Mouse (Mus musculus) midbrain, embryonic 14.5 days (tissue): ENCODE results near the gene Fut8. TPM values are rescaled to one million over a fixed set of nuclear protein-coding genes. Genes with fewer than 3 reads are reported as not detected.

ENCODE experiments used
- ATAC-seq: fragments of 200-750 bp; cut with Nextera tagmentation; 2 replicates; pipeline ENCODE4 v1.8.0; 2017; ENCODE audit warnings: moderate number of reproducible peaks, moderate library complexity; ENCODE audit not compliant: low FRiP score, low TSS enrichment
- DNase-seq: peaks from one replicate; pipeline ENCODE4 v3.0.0-alpha.2; 2015
- H3K27ac ChIP-seq: fragments of 300-500 bp; sonication (generic); replicated peaks from 2 replicates; pipeline ENCODE4 v1.5.1; 2014; ENCODE audit warnings: mild to moderate bottlenecking, low read depth, low read length, moderate library complexity
- H3K27me3 ChIP-seq: fragments of 300-500 bp; sonication (generic); 2 replicates; pipeline ENCODE4 v1.6.1; 2014; ENCODE audit warnings: low read length, control low read depth, mixed read lengths; ENCODE audit not compliant: control insufficient read depth, insufficient read depth
- H3K36me3 ChIP-seq: fragments of 300-500 bp; sonication (generic); 2 replicates; pipeline ENCODE4 v1.6.1; 2014; ENCODE audit warnings: low read length, control low read depth; ENCODE audit not compliant: control insufficient read depth, insufficient read depth
- H3K4me1 ChIP-seq: fragments of 300-500 bp; sonication (generic); 2 replicates; pipeline ENCODE4 v1.6.1; 2014; ENCODE audit warnings: mild to moderate bottlenecking, antibody characterized with exemption, low read length, control low read depth; ENCODE audit not compliant: control insufficient read depth, insufficient read depth
- H3K4me2 ChIP-seq: fragments of 300-500 bp; sonication (generic); 2 replicates; pipeline ENCODE4 v1.6.1; 2014; ENCODE audit warnings: mild to moderate bottlenecking, low read length, moderate library complexity
- H3K4me3 ChIP-seq: fragments of 300-500 bp; sonication (generic); replicated peaks from 2 replicates; pipeline ENCODE4 v1.5.1; 2014; ENCODE audit warnings: low read depth, low read length
- H3K9ac ChIP-seq: fragments of 300-500 bp; sonication (generic); replicated peaks from 2 replicates; pipeline ENCODE4 v1.6.1; 2014; ENCODE audit warnings: mild to moderate bottlenecking, low read length, moderate library complexity
- H3K9me3 ChIP-seq: fragments of 300-500 bp; sonication (generic); 2 replicates; pipeline ENCODE4 v1.6.1; 2016; ENCODE audit warnings: low read length, control low read depth, mixed read lengths; ENCODE audit not compliant: control insufficient read depth
- WGBS: fragments of 180-500 bp; shearing (Covaris S2); extraction: QIAGEN DNeasy Blood & Tissue Kit; methylation state at CpG from one replicate; pipeline ENCODE4 v1.1.7; 2014; 5-methylcytosine and 5-hydroxymethylcytosine counted together
- polyA plus RNA-seq: library from polyadenylated mRNA; unstranded; fragments of >200 nt; fragmentation: Nextera tagmentation; extraction: Ambion mirVana; gene quantifications from 2 replicates; pipeline ENCODE4 v1.2.1, GENCODE M21; 2014

Gene Fut8
- polyA plus RNA-seq, 1 experiment from 2014 or later: 69.4 TPM

DNA sequence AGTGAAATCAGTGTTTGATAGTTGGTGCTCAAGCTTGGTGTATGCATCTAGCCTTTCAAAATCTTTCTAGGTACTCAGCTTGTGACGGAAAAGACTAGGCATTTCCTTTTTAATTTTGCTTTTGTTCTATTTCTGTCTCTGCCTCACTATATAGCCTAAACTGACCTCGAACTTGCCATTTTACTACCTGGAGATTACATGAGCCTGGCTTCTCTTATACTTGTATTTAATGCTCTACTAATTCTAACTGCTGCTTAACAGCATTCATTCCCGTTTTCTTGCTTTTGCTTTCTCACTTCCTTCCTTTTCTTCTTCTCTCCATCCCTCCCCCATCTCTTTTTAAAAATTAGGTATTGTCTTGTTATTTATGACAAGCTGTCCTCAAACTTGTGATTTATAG is 67.6 kb downstream of the Fut8 start:
- Histone ChIP-seq H3K9me3 (no peaks in the 10 kb centered on the region), H3K4me2 (no peak overlapping the region), H3K27me3 (no peaks in the 10 kb centered on the region), H3K4me1 (no peaks in the 10 kb centered on the region), H3K36me3 (no peaks in the 10 kb centered on the region), H3K9ac (no peak overlapping the region), H3K27ac (no peak overlapping the region), H3K4me3 (no peak overlapping the region)
- ATAC-seq (no peak), DNase-seq (no peak)
- WGBS: 93% methylated on average over 3 of the region's 3 CpGs

DNA sequence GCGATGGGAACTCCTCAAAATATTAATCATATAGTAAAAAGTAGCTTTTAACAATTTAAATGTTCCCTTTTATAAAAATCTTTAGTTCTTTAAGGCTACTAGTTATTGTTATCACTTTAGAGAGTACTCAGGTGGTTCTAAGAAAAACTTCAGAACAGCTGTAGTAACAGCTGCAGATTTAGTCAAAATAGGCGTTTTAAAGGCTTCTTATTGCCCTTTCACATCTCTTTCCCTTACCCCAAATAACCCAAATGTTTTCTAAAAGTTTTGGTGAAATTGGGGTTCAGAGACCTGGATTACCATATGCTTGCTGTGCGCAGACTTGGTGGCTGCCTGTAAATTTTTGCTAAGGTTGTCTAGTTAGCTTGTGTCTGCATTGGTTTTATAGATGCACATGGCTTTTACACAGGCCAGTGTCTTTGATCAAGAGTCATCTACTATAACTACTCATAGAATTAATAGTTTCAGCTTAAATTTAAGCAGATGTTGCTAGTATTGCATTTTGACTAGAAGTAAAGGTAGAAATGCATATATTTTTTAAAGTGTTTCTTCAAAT is 68.9 kb downstream of the Fut8 start:
- no peak overlapping the region for H3K9ac ChIP-seq
- 88% methylated on average over 3 of the region's 3 CpGs for WGBS
- ATAC-seq: no peak

DNA sequence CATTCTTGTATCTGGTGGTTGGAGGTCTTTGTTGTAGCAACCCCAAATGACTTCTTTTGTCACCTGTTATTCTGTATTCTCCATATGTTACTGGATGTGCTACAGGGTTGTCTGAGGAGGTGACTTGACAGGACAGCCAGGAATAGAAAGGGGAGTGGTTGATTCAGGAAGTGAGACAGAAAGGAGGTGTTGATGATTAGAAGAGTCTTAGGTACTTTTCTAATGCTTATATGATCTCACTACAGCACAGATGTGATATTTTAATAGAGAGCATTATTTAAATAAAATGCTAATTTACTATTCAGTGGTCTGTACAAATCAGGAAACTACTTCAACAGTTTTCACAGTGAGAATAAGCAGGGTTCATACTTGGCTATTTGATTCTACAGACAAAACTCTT is 71.6 kb downstream of the Fut8 start:
- Histone ChIP-seq H3K4me2 (no peak overlapping the region), H3K9ac (no peak overlapping the region), H3K27me3 (no peaks in the 10 kb centered on the region), H3K27ac (no peak overlapping the region), H3K9me3 (no peaks in the 10 kb centered on the region), H3K4me3 (no peak overlapping the region), H3K36me3 (no peaks in the 10 kb centered on the region), H3K4me1 (no peaks in the 10 kb centered on the region)
- no peak for ATAC-seq
- DNase-seq: no peak

More for the DNA sequence above, 68.9 kb downstream of the Fut8 start:
- no peaks in the 10 kb centered on the region for H3K36me3 ChIP-seq
- H3K4me2 ChIP-seq: no peak overlapping the region
- H3K4me1 ChIP-seq: no peaks in the 10 kb centered on the region
- H3K9me3 ChIP-seq: no peaks in the 10 kb centered on the region
- H3K27ac ChIP-seq: no peak overlapping the region
- no peak overlapping the region for H3K4me3 ChIP-seq
- no peaks in the 10 kb centered on the region for H3K27me3 ChIP-seq
- DNase-seq: no peak

DNA sequence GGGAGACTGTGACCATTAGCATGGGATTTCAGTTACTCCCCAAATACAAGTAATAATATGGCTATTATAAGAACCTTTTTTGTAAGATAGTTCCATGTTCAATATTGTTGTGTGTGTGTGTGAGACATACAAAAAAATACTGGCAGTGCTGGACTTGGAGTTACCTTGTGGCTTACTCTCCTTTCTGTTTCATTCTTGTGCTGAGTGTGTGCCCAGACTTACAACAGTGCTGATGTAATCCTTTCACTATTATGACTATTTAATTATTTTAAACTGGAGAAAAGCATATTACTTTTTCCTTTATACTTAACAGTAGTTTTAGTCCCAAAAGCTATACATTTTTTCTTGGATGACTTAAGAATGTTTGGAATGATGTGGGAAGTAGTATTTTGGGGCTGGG is 75.6 kb downstream of the Fut8 start:
- no peak overlapping the region for H3K9ac ChIP-seq
- H3K4me1 ChIP-seq: no peaks in the 10 kb centered on the region
- no peak for DNase-seq
- no peaks in the 10 kb centered on the region for H3K9me3 ChIP-seq
- no peak for ATAC-seq
- H3K4me2 ChIP-seq: no peak overlapping the region
- H3K27me3 ChIP-seq: no peaks in the 10 kb centered on the region
- H3K27ac ChIP-seq: no peak overlapping the region
- H3K36me3 ChIP-seq: no peaks in the 10 kb centered on the region
- no peak overlapping the region for H3K4me3 ChIP-seq

DNA sequence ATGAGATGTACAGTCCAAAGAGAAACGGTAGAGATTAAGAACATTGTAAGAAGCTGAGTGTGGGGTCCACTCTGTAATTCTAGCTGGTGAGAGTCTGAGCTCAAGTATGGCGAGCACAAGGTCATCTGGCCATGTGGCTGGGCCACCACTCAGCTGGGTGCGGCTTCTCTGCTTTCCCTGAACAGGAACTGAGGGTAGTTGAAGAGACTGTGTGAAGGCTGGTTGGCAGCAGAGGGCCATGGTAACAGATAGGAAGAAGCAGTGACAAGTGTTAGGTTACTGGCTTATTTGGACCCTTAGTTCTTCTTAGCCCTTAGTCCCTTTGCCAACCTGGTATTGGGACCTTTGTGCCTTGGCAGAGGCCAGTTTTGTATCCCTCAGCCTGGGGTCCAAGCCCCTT is 86.2 kb downstream of the Fut8 start:
- Histone ChIP-seq H3K9me3 (no peaks in the 10 kb centered on the region), H3K27me3 (no peaks in the 10 kb centered on the region), H3K9ac (no peak overlapping the region), H3K4me1 (no peaks in the 10 kb centered on the region), H3K4me3 (no peak overlapping the region), H3K4me2 (no peak overlapping the region), H3K36me3 (no peaks in the 10 kb centered on the region), H3K27ac (no peak overlapping the region)
- ATAC-seq (no peak), DNase-seq (no peak)
- WGBS: 70% methylated on average over 3 of the region's 3 CpGs

DNA sequence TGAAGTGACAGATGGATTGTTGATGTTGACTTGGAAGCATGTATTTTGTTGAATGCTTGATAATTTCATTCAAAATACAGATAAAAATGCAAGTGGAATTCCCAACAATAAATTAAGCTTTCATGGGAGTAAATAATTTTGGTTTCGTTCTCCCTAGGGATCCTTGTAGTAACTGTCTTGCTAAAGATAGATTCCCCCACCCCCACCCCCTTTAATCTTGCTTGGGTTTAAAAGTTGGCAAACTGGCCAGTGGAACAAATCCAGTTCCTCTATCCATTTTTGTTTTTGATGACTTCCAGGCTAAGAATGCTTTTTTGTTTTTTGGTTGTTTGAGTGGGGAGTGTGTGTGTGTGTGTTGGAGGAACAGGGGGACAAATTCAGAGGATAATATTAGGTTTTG is 108.6 kb downstream of the Fut8 start:
- H3K36me3 ChIP-seq: no peaks in the 10 kb centered on the region
- no peaks in the 10 kb centered on the region for H3K27me3 ChIP-seq
- H3K9me3 ChIP-seq: no peaks in the 10 kb centered on the region
- H3K4me1 ChIP-seq: no peaks in the 10 kb centered on the region
- no peak overlapping the region for H3K27ac ChIP-seq
- H3K4me2 ChIP-seq: no peak overlapping the region
- no peak for ATAC-seq
- 84% methylated on average over 1 of the region's 1 CpGs for WGBS
- DNase-seq: no peak
- no peak overlapping the region for H3K9ac ChIP-seq
- H3K4me3 ChIP-seq: no peak overlapping the region

DNA sequence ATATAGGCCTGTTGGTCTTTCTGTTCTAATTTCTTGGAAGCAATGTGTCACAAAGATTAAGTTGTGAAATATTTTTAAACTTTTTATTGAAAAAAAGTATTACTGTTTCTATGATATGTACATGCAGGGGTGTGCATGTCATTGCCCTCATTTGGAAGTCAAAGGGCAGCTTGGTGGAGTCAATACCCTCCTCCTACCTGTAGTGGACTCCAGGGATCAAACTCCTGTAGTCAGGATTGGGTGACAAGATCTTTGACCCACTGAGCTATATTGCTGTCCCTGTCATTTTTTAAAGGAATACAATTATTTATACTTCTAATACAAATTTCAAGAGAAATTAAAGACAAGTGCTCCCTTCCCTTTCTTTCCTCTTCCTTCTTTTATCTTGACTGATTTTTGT is 111.6 kb downstream of the Fut8 start:
- H3K4me2 ChIP-seq: no peak overlapping the region
- H3K4me3 ChIP-seq: no peak overlapping the region
- H3K9ac ChIP-seq: no peak overlapping the region
- no peak overlapping the region for H3K27ac ChIP-seq
- DNase-seq (no peak), ATAC-seq (no peak)
- no peaks in the 10 kb centered on the region for H3K27me3 ChIP-seq
- H3K36me3 ChIP-seq: no peaks in the 10 kb centered on the region
- H3K9me3 ChIP-seq: no peaks in the 10 kb centered on the region
- no peaks in the 10 kb centered on the region for H3K4me1 ChIP-seq

DNA sequence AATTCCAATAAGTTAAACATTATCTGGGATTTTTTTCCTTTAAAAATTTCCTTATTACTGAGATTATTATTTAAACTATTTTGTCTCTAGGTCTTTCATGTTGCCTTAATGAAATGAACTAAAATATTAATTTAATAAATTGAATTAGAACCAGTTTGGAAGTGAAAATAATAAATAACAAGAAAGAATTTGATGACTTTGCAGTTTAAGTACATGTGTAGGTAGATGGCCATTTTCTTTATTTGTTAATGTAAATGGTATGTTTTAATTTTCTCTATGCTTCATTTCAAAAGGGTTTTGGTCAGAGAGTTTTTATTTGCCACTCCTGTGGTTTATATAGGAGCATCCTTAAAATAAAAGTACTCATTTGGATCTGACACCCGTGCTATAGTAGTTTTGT is 177.8 kb downstream of the Fut8 start:
- Histone ChIP-seq H3K4me1 (no peaks in the 10 kb centered on the region), H3K36me3 (0 out of 2 replicates have a peak, but pooled peaks cover 3% of the 10 kb centered on the region), H3K4me3 (no peak overlapping the region), H3K27me3 (no peaks in the 10 kb centered on the region), H3K27ac (no peak overlapping the region), H3K4me2 (no peak overlapping the region), H3K9ac (no peak overlapping the region), H3K9me3 (no peaks in the 10 kb centered on the region)
- ATAC-seq (no peak), DNase-seq (no peak)
- 98% methylated on average over 1 of the region's 1 CpGs for WGBS

DNA sequence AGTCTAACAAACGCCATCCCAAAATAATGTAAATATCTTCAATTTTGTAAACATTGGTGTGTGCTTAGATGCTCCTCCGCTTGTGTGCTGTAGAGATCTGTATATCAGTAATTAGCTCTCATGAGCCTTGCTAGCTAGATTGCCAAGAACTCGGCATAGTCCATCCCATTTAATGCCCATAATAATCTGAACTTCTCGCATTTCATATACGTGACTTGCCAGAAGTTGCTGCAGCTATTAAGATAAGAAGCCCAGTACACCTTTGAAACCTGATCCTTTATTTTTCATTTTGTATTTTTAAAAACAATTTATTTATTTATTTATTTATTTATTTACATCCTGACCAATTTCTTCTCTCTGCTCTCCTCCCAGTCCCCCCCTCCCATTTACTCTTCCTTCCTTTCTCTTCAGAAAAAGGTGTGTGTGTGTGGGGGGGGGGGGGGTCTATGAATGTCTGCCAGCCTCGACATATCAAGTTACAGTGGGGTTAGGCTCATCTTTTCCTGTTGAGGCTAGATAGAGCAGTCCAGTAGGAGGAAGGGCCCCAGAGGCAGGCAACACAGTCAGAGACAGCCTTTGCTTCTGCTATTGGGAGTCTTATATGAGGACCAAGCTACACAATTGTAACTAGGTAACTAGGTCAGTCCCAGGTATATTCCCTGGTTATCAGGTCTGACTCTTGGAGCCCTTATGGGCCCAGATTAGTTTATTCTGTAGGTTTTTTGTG is 183.9 kb downstream of the Fut8 start:
- Histone ChIP-seq H3K27me3 (no peaks in the 10 kb centered on the region), H3K4me3 (no peak overlapping the region), H3K4me2 (no peak overlapping the region), H3K4me1 (peaks cover under 1% of the 10 kb centered on the region; the same call in 1 of the 2 replicates), H3K36me3 (no peaks in the 10 kb centered on the region), H3K27ac (no peak overlapping the region), H3K9ac (no peak overlapping the region), H3K9me3 (no peaks in the 10 kb centered on the region)
- DNase-seq (no peak), ATAC-seq (no peak)
- 93% methylated on average over 6 of the region's 6 CpGs for WGBS
